Mouse (Mus musculus): ENCODE data around the gene Vps18. TPM values are rescaled to one million over a fixed set of nuclear protein-coding genes. Genes with fewer than 3 reads are reported as not detected.

The Vps18 gene
- total RNA-seq, 1 experiment from 2014 or later: 21.1 TPM

GRCm38 (mm10) chr2:119292281-119292680 lies 3.7 kb downstream of the Vps18 start:
- DNase-seq: no peak

- DNase-seq: no peak
Measured at GRCm38 (mm10) chr2:119292852-119293251, 4.3 kb downstream of the Vps18 start.

GRCm38 (mm10) chr2:119293311-119293710 lies 4.8 kb downstream of the Vps18 start:
- DNase-seq: no peak

GRCm38 (mm10) chr2:119293776-119294390 lies 5.3 kb downstream of the Vps18 start:
- DNase-seq: no peak

- no peak for DNase-seq
Measured at GRCm38 (mm10) chr2:119294411-119294810, 5.9 kb downstream of the Vps18 start.

GRCm38 (mm10) chr2:119296756-119297155 lies 8.2 kb downstream of the Vps18 start:
- DNase-seq: no peak

- DNase-seq: no peak
Measured at GRCm38 (mm10) chr2:119297506-119297905, 9.0 kb downstream of the Vps18 start.

GRCm38 (mm10) chr2:119298330-119298729 lies 9.8 kb downstream of the Vps18 start:
- DNase-seq: peak; percentile 66

GRCm38 (mm10) chr2:119298839-119299238 lies 10.3 kb downstream of the Vps18 start:
- DNase-seq: no peak

GRCm38 (mm10) chr2:119299981-119300818 lies 11.7 kb downstream of the Vps18 start:
- peak; percentile 85 for DNase-seq

- peak; percentile 54 for DNase-seq
Measured at GRCm38 (mm10) chr2:119300819-119301493, 12.4 kb downstream of the Vps18 start.

- peak; percentile 51 for DNase-seq
Measured at GRCm38 (mm10) chr2:119302876-119303275, 14.3 kb downstream of the Vps18 start.

- DNase-seq: no peak
Measured at GRCm38 (mm10) chr2:119304391-119304790, 15.9 kb downstream of the Vps18 start.

- DNase-seq: peak; percentile 41
Measured at GRCm38 (mm10) chr2:119304798-119305208, 16.3 kb downstream of the Vps18 start.

- peak; percentile 46 for DNase-seq
Measured at GRCm38 (mm10) chr2:119311544-119311943, 23.0 kb downstream of the Vps18 start.

GRCm38 (mm10) chr2:119312380-119312958 lies 23.9 kb downstream of the Vps18 start:
- DNase-seq: no peak

GRCm38 (mm10) chr2:119313780-119314479 lies 25.4 kb downstream of the Vps18 start:
- no peak for DNase-seq

- no peak for DNase-seq
Measured at GRCm38 (mm10) chr2:119314742-119315310, 26.3 kb downstream of the Vps18 start.

GRCm38 (mm10) chr2:119318043-119318710 lies 29.6 kb downstream of the Vps18 start:
- no peak for DNase-seq

- DNase-seq: no peak
Measured at GRCm38 (mm10) chr2:119320571-119320970, 32.0 kb downstream of the Vps18 start.
